Mouse (Mus musculus): Measurements from ENCODE around the gene 4930432M17Rik. TPM values are rescaled to one million over a fixed set of nuclear protein-coding genes. Genes with fewer than 3 reads are reported as not detected.

The 4930432M17Rik gene
- total RNA-seq (2021) = not detected
- long read RNA-seq, experiment 1 = 0 reads
- long read RNA-seq, experiment 2 = 0 reads

DNA sequence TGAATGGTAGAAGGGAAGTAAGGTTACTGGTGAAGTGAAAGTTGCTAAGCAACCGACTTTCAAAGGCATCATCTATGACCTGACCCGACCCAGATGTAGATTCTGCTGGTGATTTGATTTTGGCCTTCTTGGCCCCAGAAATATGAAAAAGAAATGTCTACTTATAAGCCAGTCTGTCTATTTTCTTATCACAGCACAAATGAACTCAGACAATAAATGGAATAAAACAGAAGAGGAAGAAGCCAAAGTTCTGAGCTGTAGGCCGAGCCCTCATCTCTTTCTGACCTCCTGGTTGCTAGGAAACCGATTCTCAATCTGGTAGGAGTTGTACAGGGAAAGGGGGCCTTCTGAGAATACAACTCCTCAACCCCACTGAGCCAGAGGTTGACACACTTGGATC is at the start of gene 4930432M17Rik:
4930432M17Rik (plus strand) TSS at position 301 of the 400 bp plus-strand sequence.
- no peak for DNase-seq

DNA sequence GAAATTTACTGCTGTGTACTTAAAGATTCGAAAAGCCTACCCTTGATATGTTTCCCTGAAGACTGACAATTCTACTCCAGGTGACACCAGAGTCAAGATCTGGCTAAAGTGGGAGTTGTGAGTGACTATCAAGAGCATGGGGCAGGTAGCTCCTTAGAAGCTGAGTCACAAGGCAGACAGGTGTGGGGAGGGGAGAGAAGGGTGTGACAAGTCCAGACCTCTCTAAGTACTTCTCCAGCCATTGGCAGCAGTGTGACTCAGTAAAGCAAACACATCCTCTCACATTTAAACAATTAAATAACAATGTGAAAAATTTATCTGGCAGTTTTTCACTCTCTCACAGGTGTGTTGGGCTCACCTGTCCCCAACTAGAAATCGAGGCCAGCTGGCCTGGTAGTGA is 44.9 kb upstream of the 4930432M17Rik start:
- no peak for DNase-seq

DNA sequence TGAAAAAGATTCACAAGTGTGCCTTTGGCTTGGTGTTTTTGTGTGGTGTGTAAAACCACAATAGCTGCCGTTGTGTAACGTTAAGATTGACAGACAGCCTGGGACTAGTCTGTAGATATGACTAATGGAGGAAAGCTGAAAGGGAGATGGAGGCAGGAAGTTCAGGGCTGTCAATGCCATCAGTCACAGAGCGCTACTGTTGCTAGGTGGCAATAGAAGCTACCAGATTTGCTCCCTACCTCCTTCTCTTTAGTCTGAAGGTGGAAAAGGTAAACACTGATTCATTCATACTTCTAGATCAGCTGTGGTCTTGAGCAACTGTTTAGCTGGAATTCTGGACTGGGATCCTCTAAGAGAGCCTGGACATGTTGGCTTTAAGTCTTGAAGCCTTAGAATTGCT is 44.3 kb upstream of the 4930432M17Rik start:
- DNase-seq = no peak

GRCm38 (mm10) chr3:121628245-121628644 is 42.3 kb upstream of the 4930432M17Rik start:
- DNase-seq = no peak

DNA sequence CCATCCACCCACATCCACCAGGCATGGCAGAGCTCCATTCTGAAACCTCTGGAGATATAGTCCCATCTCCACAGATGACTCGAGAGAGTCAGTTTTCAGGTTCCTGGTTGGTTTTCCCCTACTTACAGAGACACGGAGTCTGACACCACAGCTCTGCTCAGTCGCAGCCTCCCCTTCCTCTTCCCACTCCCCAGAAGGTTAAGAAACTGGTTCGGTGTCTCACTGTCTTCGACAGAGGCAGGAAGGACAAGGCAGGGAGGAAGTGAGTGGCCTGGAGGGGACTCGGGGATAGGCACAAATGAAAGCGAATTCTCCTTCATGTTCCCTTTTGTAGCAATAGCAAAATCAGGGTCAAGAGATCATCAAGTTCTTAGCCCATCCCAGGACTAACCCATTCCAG is 39.9 kb upstream of the 4930432M17Rik start:
- no peak for DNase-seq

DNA sequence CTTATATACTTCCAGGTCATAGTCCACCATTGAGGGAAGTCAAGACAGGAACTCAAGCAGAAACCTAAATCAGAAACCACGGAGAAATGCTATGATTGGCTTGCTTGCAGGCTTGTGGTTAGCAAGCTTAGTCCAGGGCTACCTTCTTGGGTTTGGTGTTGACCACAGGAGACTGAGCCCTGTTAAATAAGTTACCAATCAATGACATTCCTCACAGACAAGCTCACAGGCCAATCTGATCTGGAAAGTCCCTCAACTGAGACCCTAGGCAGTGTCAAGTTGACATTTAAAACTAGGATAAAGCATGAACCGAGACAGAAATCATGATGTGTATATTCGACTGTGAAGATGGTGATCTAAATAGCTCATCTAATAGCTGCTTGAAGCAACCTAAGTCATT is 35.6 kb upstream of the 4930432M17Rik start:
- no peak for DNase-seq

DNA sequence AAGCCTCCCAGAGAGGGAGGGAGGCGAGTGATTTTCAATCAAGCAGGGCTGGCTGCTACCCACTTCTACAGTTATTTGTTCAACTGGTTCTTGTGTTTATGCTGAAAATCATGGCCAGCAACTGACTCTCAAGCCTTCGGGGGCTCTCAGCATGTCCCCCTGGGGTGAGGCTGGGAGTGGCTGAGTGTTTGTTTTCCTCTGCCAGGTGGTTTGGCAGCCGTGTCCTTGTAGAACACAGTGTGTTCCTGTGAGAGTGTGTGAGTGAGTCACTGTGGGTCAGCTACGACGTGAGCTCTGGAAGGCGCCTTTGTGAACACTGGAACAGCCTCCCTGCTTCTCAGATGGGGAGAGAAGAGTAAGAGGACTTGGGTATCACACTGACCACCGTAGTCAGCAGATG is 35.1 kb upstream of the 4930432M17Rik start:
- peak; percentile 81 for DNase-seq

DNA sequence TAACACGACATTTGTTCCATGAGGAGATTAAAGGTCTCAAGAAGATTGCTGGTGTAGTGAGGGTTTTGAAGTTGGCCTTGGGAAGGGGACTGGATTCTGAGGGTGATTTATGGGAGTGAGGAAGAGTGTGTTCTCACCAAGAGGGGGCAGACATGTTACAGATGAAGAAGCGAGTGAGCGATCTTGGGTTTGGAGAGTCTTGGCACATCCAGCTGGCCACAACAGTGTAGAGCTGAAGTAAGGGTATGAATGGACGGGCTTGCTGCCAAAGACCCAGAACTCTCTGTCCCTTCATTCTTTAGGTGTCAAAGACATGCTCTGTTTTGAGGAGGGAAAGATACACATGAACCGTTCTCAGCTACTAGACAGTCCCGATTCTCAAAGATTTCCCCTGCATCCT is 34.2 kb upstream of the 4930432M17Rik start:
- DNase-seq = peak; percentile 57

DNA sequence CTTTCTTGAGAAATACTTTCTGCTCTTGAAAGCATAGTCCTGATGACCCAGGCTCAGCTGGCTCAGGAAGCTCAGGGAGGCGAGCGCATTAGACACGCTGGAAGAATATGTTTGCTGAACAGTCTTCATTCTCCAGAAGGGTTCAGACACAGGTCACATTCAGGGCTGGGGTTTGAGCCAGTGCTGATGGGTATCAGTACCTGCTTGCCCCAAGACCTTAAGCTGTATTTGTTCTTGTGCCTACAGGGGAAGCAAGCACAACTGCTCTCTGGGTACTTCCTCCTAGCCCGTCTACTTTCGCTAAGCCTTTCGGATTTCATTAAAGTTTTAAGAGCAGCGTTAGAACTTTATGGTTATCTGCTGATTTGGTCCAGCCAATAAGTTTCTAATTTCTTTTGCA is 33.8 kb upstream of the 4930432M17Rik start:
- no peak for DNase-seq

DNA sequence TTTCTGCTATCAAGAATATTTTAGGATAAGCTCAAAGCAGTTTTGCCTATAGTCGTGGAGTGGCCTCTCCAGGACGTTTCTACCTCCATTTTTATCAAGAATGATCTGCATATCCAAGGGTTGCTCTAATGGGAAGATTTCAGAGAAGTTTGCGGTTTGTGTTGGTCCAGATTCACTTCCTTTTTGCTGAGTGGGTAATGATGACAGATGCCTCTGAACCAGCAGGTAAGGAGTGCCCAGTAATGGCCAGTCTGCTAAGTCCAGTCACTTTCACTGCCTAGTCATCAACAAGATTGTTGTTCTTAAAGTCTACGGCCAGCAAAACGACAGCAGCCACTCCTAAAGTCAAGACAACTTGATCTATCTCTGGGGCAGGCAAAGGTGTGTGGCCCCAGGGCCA is 32.8 kb upstream of the 4930432M17Rik start:
- DNase-seq = no peak

DNA sequence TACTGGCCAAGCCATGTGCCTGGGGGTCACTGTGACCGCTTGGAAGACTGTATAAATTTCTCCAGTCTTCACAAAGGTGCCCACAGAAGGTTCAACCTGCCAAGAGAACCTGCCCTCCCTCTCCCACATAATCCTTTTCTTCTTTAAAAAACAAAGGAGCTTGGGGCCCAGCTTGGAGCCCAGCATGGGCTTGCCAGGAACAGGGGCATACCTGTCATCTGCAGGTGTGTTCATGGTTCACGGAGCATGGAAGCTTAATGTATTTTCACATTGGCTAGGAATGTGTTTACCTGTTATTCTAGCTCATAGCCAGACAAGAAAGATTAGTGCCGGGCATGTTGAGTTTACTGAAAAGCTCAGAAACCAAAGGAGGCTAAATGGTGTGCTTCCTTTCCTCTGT is 32.3 kb upstream of the 4930432M17Rik start:
- no peak for DNase-seq

- DNase-seq = peak; percentile 17
Observed at GRCm38 (mm10) chr3:121640611-121641010, 30.0 kb upstream of the 4930432M17Rik start.

- DNase-seq = peak; percentile 66
Observed at GRCm38 (mm10) chr3:121643236-121643635, 27.3 kb upstream of the 4930432M17Rik start.

DNA sequence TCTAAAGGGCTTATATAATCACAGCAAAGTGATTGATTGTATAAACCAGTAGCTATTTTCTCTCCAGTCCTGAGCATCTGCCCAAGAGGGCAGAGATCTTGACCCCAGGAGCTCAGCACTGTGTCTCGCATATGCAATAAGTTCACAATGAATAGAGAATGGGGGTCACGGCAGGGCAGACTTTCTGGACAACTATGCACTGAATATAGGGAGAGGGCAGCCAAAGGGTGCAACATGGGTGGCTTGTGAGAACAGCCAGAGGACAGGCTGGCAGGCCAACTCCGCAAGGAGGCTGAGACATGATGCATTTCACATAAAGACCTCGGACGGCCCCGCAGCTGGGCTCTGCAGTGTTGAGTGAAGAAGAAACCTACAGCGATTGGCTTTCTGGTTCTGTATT is 25.1 kb upstream of the 4930432M17Rik start:
- peak; percentile 27 for DNase-seq

- DNase-seq = peak; percentile 21
Observed at GRCm38 (mm10) chr3:121646364-121647048, 24.1 kb upstream of the 4930432M17Rik start.

DNA sequence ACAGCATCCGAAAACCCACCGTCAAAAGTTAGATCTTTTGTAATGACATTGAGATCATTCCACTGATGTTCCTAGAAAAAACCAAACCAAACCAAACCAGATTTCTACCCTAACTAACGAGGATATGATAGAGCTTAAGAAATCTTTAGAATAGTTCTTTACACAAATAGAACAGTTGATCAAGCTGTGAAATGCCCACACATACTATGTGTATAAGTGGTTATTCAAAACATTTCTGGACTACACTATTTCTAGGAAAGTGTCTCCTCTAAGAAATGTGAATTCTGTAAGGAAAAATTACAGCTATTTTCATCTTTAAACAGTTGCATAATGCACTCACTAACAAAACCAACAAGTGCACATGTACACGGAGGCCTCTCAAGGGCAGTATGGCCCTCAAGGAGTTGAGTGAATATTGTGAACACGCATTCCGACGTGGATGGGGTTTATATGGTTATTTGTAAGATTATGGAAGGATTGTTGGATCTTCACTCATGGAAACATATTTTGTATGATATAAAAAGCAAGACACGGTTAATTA is 22.3 kb upstream of the 4930432M17Rik start:
- DNase-seq = no peak

- peak; percentile 33 for DNase-seq
Observed at GRCm38 (mm10) chr3:121650052-121650671, 20.4 kb upstream of the 4930432M17Rik start.

DNA sequence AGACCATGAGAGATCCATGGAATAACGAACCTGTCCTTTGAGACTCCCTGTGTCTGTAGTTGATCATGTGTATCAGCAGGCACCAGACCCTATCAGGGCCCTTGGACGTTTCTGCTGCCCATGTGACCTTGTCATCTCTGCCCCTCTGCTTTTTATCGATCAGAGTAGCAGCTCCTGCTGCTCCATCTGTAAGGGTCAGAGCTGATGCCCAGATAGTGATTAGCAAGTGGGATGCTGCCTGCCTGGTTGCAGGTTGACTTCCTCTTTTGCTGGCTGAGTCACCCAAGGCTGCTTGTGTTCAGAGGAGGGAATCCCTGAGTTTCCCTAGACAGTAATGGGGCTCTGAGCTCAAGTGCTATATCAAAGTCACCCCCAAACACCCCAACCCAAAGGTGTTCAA is 18.9 kb upstream of the 4930432M17Rik start:
- no peak for DNase-seq

- DNase-seq = no peak
Observed at GRCm38 (mm10) chr3:121652186-121652585, 18.4 kb upstream of the 4930432M17Rik start.

DNA sequence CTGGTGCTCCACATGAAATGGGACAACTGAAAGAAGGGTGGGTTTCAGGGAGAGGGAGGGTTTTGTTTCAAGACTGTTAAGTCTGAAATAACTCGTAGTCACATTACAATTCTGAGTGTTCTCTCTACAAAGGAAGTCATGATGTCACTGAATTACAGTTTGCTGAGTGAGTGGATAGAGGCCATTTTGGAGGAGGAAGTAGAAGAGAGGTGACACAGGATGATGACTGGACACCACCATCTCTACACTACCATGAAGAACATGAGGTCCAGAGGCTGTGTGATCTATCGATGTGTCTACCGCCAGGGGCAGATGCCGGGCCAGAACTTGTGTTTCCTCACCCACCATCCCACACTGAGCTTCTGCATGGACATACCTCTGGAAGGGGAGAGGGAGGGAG is 13.6 kb upstream of the 4930432M17Rik start:
- no peak for DNase-seq

DNA sequence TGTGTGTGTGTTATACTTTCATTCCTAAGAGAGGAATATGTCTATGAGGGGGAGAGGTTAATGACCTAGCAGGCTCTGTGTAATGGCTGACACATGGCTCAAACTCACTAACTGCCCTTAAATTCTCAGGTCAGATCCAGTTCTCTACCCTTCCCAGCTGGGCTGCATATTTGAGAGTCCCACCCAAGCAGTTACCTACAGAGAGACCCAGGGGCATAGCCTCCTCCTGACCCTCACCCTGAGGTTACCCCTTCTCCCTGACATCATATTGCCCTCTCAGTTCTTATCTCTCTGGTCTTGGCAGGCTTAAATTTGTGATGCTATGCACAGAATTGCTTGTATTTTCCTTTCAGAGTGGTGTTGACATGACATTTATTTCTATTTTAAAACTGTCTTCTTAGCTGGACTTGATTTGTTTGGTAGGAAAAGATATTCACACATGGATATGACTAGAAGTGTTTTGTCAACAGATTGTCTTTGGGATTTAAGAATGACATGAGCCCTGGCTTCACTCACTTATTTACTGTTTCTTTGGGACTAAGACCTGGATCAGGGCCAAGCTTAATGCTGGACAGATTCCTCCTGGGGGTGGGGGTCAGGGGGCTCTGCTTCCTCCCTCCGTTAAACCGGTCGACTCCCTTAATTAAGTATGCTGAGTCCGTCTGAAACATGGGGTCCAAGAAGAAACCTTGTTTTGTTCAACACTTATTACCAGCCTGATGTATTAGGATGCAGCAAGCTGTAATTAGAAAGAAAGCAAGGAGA is 7.7 kb upstream of the 4930432M17Rik start:
- no peak for DNase-seq

DNA sequence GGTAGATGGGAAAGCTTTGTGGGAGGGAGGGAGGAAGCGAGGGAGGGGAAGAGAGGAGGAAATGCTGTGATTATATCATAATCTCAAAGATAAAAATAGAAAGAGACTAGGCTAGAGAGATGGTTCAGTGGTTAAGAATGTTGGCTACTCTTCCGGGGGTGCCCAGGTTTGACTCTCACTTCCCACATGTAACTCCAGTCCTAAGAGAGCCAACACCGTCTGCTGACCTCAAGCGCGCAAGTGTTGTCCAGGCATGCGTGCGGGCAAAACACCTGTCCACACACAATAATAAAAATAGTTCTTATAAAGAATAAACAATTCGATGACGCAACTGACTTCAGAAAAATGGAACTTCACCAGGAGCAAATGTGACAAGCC is 7.1 kb upstream of the 4930432M17Rik start:
- no peak for DNase-seq

Measured in gastrocnemius, postnatal 25 days (tissue).